ENCODE assay signal across 10 mouse cellular contexts in genomic region chr10:110782655-110783054, GRCm38 (mm10). TPM values are rescaled to one million over a fixed set of nuclear protein-coding genes. Genes with fewer than 3 reads are reported as not detected.
DNase-seq lines count a peak whose midpoint lies in the region; ATAC-seq lines count a peak whose summit lies in the region.
"Had no signal": no experiment of that assay in that cellular context is flagged by ENCODE, and none has a peak within 500 bp of the region (broad histone marks: within the 10 kb centered on the region; RNA-seq: fewer than 3 reads in every experiment).

No protein-coding gene starts in this region.

- H3K27ac ChIP-seq in kidney, embryonic 15.5 days = no peak overlapping the region
- no peak overlapping the region for H3K27ac ChIP-seq in kidney, embryonic 16.5 days (ENCODE audit: low read length)

- 0 out of 2 replicates have a peak, but pooled peaks have one; percentile 20 for ATAC-seq in kidney, embryonic 15.5 days (replicated peaks; ENCODE audit: low FRiP score)
- ATAC-seq in kidney, embryonic 16.5 days (ENCODE audit: low FRiP score, low TSS enrichment) = no peak
- 0 out of 2 replicates have a peak, but pooled peaks have one; percentile 42 for ATAC-seq in common myeloid progenitor, adult 5-6 weeks (replicated peaks; ENCODE audit: low read depth, poor library complexity, severe bottlenecking)

- no peak overlapping the region for H3K9ac ChIP-seq in kidney, embryonic 15.5 days
- no peak overlapping the region for H3K9ac ChIP-seq in kidney, embryonic 16.5 days (replicated peaks; ENCODE audit: low read length)

- H3K4me2 ChIP-seq in kidney, embryonic 15.5 days = no peak overlapping the region
- no peak overlapping the region for H3K4me2 ChIP-seq in kidney, embryonic 16.5 days (replicated peaks; ENCODE audit: low read depth, low read length)

- no peaks in the 10 kb centered on the region for H3K9me3 ChIP-seq in kidney, embryonic 15.5 days (replicated peaks)
- no peaks in the 10 kb centered on the region for H3K9me3 ChIP-seq in kidney, embryonic 16.5 days (ENCODE audit: low read length)

- DNase-seq in embryo, embryonic 10 days (ENCODE audit: low spot score) = peak; percentile 53
- no peak for DNase-seq in embryo, embryonic 9.5 days (ENCODE audit: extremely low spot score)
- DNase-seq in 3T3-L1 (ENCODE audit: low read depth, low spot score) = peak; percentile 65
- DNase-seq in right cerebral cortex, postnatal 14 days = no peak
- DNase-seq in right cerebral cortex, adult 18-20 months = no peak
- DNase-seq: adrenal gland, postnatal 14 days; cerebellum, adult 9-10 months had no signal

- H3K27me3 ChIP-seq in kidney, embryonic 15.5 days = no peaks in the 10 kb centered on the region
- no peaks in the 10 kb centered on the region for H3K27me3 ChIP-seq in kidney, embryonic 16.5 days (ENCODE audit: insufficient read depth, low read length)

- no peak overlapping the region for H3K4me3 ChIP-seq in kidney, embryonic 15.5 days (replicated peaks)
- no peak overlapping the region for H3K4me3 ChIP-seq in kidney, embryonic 16.5 days (ENCODE audit: low read length)

- H3K4me1 ChIP-seq in kidney, embryonic 15.5 days = peaks cover 3% of the 10 kb centered on the region
- H3K4me1 ChIP-seq in kidney, embryonic 16.5 days (ENCODE audit: insufficient read depth, low read length) = no peaks in the 10 kb centered on the region

- peaks cover 82% of the 10 kb centered on the region for H3K36me3 ChIP-seq in kidney, embryonic 15.5 days
- H3K36me3 ChIP-seq in kidney, embryonic 16.5 days (ENCODE audit: insufficient read depth, low read length) = peaks cover 68% of the 10 kb centered on the region

- WGBS in kidney, embryonic 15.5 days = 77% methylated on average over 10 of the region's 10 CpGs
- WGBS in kidney, embryonic 16.5 days = 81% methylated on average over 10 of the region's 10 CpGs

RNA-seq across cellular contexts. Expression of gene E2f7, which starts 37.4 kb away (rescaled TPM):
- 26.5 and 29.5 TPM in 2 replicates for polyA plus RNA-seq in kidney, embryonic 15.5 days (2015; fragmentation: Nextera tagmentation; extraction: Ambion mirVana)
- polyA plus RNA-seq in kidney, embryonic 16.5 days (2015; fragmentation: Nextera tagmentation; extraction: Ambion mirVana) = 23.2 and 28.5 TPM in 2 replicates
- 3.7 and 14.0 TPM in 2 replicates for total RNA-seq in common myeloid progenitor, adult 5-6 weeks (2017)

Comparison
In these comparisons a context has a peak if more than half of its experiments do, and no peak if none do; other contexts are left out.
1. DNase-seq: peak in embryo, embryonic 10 days (single experiment) and 3T3-L1 (single experiment); none in embryo, embryonic 9.5 days (single experiment), right cerebral cortex, postnatal 14 days (single experiment) and right cerebral cortex, adult 18-20 months (single experiment).